Mouse (Mus musculus) right cerebral cortex, adult 18-20 months (tissue): ENCODE data around the gene Lrpprc.
A peak's percentile ranks its signal among the peaks of the same experiment; 100 is the strongest.

ENCODE experiments used
- DNase-seq: peaks from one replicate; pipeline ENCODE4 v3.0.0; 2022; ENCODE audit warnings: mixed read lengths

The Lrpprc gene

DNA sequence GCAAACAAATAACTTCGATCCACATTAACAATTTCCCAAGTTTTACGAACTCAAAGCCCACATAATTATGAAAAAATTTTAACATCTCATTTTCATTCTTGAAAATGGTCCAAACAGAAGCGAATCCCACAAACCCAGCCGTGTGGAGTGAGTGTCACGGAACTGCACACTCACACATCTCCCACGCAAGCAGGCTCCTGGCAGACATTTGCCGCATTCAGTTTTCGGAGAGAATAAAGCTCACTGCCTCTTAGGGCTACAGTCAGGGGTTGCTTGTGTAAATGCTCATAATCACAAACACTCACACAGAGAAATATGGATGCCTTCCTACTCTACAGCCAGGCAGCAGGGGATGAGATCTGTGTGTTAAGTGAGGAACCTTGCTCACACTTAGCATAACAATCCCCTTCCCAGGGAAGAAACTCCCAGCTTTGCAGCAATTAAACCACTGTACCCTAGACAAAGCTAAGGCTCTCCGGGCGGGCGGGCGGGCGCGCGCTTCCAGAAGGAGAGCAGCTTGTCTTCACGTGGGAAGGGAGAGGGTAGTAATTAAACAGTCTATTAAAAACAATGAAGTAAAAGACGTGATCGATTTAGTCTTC lies 76.9 kb downstream of the Lrpprc start:
- DNase-seq: peak; percentile 73

- peak; percentile 30 for DNase-seq
These were observed 81.2 kb downstream of the Lrpprc start for GRCm38 (mm10) chr17:84709403-84709851.

- DNase-seq: no peak
These were observed 81.8 kb downstream of the Lrpprc start for GRCm38 (mm10) chr17:84708818-84709217.

DNA sequence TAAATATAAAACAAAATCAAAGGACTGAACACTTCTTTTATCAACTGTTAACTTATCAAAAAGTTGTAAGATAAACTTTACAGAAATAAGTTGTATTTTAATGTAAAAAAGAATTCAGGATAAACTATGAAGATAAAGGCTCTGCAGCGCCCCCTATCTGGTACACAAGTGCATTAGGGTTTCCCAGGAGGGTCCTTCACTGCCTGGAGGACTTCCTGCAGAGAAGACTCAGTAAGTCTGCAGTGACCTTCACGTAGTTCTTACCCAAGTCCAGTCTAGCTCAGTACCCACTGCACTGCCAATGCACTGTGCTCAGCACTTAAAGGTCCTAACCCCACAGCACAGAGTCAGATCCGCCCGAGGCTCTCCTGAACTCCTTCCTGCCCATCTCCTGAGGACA lies 83.2 kb downstream of the Lrpprc start:
- no peak for DNase-seq

GRCm38 (mm10) chr17:84698727-84699126 lies 91.9 kb downstream of the Lrpprc start:
- peak; percentile 69 for DNase-seq

DNA sequence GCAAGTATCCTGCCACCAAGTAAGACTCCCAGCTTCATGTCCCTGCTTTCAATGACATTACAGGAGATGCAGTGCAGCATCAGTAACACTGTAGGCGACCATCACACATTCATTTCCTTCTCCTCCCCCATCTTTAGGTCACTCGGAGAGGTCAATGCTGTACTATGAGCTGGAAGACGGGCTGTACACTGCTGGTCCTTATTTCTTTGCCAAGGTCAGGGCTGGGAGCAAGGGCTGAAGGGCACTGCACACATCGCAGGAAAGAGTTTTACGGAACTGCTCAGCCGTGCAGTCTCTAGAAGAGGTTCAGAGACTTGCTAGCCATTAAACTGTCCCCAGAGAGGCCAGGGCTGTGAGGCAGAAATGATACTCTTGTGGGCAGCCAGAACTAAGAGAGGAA lies 94.1 kb downstream of the Lrpprc start:
- DNase-seq: no peak

DNA sequence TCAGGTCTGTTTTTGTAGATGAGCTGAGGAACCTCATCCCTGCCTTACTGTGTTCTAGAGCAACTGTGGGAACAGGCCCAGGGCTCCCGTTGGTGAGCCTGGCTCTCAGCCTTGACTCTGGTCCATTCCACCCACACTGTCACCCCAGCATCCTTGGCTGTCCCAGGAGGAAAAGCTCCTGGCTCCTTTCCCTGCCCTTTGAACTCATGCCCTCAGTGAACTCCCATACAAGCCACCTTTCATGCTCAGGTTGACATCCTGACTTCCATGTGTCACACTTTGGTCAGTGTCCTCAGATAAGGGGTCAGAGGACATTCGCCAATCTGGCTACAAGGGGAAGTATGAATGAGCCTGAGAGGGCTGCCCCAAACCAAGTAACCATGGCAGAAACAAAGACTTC lies 96.8 kb downstream of the Lrpprc start:
- DNase-seq: no peak

GRCm38 (mm10) chr17:84690111-84690510 lies 100.5 kb downstream of the Lrpprc start:
- no peak for DNase-seq

GRCm38 (mm10) chr17:84689316-84689715 lies 101.3 kb downstream of the Lrpprc start:
- no peak for DNase-seq

DNA sequence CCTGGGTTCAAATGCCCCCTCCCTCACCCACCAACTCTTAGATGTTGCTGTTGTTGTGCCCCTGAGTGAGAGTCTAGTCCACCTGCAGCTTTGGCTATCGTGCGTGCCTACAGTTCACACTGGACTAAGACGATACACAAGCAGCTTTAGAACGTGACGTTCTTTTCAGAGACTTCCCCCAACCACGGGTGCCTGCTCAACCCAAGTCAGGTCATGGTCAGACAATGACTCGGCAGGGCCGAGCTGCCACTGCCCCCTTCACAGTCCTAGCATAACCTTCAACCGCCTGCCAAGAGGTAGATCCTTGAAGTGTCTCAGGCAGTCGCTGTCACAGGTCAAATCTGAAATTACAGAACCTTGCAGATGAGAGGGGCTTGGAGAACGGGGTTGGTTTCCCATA lies 101.8 kb downstream of the Lrpprc start:
- no peak for DNase-seq

- no peak for DNase-seq
These were observed 102.6 kb downstream of the Lrpprc start for GRCm38 (mm10) chr17:84687994-84688393.

GRCm38 (mm10) chr17:84685286-84685685 lies 105.3 kb downstream of the Lrpprc start:
- DNase-seq: no peak

- DNase-seq: no peak
These were observed 106.3 kb downstream of the Lrpprc start for GRCm38 (mm10) chr17:84684284-84684683.

- no peak for DNase-seq
These were observed 107.6 kb downstream of the Lrpprc start, which contains the start of gene Abcg5 for GRCm38 (mm10) chr17:84682734-84683717. TSS of gene Abcg5 (minus strand) at chr17:84683011.

DNA sequence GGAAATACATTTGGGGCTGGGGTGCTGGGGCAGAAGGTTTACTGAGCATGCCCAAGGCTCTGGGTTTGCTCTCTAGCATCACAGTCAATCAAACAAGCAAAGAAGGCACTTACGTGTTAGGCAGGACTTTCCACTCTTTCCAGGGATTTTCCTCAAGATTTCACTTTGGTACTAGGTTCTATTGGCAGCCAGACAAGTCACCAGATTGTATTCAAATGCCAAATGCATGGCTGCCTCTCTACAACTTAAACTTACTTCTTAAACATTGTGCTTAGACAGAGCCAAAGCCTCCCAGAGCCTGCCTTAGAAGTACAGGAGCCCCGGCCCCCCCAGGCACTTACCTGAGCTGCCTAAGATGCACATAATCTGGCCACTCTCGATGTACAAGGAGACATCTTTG lies 108.9 kb downstream of the Lrpprc start:
- peak; percentile 43 for DNase-seq

- no peak for DNase-seq
These were observed 113.0 kb downstream of the Lrpprc start for GRCm38 (mm10) chr17:84677595-84677994.

DNA sequence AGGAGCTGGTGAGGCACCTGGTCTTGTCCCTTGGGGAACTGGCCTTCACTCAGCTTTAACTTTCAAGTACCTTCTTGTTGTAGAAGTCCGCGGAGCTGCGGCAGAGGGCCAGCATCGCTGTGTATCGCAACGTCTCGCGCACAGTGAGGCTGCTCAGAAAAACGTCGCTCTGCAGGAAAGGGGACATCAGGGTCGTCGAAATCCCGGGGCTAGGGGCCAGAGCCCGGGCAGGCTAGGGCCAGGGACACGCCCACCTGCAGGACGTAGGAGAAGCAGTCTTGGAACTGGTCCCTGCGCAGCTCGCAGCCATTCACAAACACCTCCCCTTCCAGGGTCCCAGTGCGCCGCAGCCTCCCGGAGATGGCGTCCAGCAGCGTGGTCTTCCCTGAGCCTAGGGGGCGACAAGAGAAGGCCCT lies 114.6 kb downstream of the Lrpprc start, which contains the start of gene Abcg8:
Gene Abcg8 (plus strand): TSS at position 352 of the 416 bp plus-strand sequence.
- DNase-seq: no peak

DNA sequence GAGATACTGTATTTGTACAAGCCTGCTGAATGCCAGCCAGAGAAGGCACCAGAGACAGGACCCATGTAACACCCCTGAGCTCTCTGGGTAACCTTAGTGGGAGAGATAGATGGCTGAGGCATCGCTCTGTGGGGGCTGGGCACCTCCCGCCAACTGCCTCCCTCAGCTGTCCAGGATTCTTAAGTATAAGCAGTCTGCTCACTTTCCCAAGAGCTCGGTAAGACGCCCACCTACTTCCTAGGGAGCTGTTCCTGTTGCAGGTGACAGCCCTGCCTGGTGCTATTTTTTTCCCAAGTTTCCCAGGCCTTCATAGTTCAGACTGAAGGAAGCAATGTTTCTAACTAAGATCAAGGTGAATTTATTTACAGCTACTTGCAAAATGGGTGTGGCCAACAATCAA lies 115.4 kb downstream of the Lrpprc start:
- DNase-seq: peak; percentile 54

DNA sequence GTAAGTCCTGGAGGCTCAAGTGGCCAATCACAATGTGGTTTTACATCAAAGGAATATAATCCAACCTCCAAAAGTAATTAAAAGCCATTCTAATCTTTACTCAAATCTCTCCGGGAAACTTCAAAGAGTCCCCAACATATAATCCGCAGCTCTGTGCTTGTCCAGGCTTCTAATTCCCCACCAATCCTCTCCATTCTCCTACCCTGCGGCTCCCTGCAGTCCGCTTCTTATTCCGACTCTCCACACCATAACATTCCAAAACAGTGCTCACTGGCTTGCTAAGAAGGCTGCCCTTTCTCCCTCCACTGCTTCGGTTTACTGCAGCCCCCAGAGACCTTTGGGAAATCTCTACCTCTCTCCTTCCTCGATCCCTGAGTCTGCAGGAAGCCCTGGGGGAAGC lies 116.5 kb downstream of the Lrpprc start:
- no peak for DNase-seq

DNA sequence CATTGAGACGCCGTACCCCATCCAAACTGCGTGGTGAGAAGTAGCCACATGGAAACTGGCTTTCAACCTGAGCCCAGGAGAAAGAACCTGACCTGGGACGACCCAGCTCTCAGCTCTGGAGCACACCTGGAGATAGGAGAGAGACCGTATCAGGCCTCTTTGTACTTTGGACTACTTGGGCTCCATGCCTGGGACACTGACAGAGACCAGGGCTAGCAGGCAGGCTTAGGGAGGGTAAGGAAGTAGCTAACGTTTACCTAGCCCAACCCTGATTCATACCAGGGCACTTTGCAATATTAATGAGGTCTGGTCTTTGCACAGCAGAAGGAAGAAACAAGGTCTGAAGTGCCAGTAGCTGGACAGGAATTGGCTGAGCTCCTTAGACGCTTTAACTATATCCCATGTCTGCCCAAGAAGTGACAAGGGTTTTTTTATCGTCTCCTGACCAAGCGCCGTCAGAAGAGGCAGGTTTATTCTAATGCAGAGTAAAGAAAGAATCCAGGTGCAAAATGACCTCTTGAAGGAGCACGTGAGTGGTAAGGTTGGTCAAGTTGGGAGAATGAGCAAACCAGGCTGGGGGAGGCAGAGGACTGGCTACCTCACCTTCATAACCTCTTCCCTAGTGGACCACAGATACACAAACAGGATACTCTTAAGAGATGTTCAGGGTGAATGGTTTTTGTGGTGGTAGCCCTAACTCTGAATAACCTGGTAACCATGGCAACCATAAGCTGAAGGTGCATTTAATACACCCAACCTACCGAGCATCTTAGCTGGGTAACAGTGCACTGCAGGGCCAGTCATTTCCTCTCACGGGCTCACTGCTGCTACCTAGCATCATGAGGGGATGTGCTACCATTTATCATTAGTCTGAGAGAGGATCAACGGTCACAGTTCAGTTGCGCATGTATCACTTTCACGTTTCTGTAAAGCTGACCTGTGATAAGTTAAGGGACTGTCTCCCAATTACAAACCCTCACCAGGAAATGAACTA lies 117.9 kb downstream of the Lrpprc start:
- no peak for DNase-seq

DNA sequence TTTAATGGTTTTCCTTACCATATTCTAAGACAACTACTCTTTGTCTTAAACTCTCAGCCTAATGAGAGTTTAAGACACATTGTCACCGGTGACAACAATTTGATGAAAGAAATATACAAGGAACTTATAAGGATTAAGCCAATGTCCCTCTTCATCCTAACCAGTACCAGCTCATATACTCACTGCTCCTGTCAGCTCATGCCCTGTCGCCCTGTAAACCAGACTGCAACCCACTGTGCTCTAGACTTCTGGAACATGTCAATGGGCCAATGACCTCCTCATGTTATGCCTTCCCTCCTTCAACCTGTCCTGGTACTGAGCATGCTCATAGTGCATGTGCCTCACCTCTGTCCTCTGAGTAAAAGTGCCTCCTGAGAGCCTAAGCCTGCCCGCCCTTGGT lies 122.7 kb downstream of the Lrpprc start:
- no peak for DNase-seq

DNA sequence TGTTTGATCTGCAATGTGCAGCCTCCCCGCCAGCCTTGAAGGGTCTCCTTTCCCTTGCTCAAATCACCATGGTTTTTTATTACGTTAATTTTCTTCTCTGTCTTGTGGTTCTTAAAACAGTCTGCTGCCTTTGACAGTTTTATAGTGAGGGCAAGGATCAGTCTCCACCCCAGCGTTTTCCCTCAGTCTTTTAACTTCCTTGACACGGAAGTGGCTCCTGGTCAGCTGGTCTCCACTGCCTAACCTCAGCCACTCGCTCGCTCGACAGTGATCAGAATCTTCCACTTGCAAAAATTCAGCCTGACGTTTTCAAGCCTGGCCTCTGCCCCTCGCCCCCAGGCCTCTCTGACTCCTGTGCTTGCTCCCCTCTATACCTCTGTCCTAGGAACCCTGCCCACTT lies 124.9 kb downstream of the Lrpprc start:
- DNase-seq: no peak

DNA sequence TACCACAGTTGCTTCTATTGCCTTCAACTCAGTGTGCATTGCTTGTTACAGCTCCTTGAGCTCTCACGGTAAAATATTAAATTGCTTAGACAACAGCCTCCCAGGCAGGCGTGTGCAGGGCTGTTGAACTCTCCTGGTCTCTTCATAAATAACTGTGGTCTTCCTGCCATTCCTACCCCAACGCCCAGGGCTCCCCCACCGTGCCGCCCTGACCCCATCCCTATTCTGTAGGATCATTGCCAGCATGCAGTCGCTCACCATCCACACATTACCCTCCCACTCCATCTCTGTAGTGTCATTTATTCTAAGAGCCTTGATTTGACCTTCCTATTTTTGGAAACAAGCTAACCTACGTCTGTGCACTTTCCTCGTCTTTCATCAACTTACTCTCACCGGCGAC lies 125.5 kb downstream of the Lrpprc start:
- DNase-seq: no peak
